Mouse (Mus musculus) embryonic fibroblast, embryonic 13.5 days (primary cell): ENCODE measurements around the gene Edem2. TPM values are rescaled to one million over a fixed set of nuclear protein-coding genes. Genes with fewer than 3 reads are reported as not detected.
"Not testable (repeated sequence)": the region's sequence is repeated elsewhere in the genome, so short reads cannot be mapped to it uniquely, and the experiment has no call there.

Experiments
- H3K27ac ChIP-seq: 2 replicates; pipeline ENCODE4 v1.5.1; 2012; ENCODE audit warnings: low read length, control low read depth, inconsistent platforms; ENCODE audit not compliant: insufficient read depth
- H3K4me1 ChIP-seq: 2 replicates; pipeline ENCODE4 v1.6.1; 2011; ENCODE audit warnings: low read length; ENCODE audit not compliant: control insufficient read depth, insufficient read depth
- H3K4me3 ChIP-seq: 2 replicates; pipeline ENCODE4 v1.5.1; 2011; ENCODE audit warnings: mild to moderate bottlenecking, control low read depth, low read length; ENCODE audit not compliant: insufficient read depth
- CTCF ChIP-seq: IDR thresholded peaks from 2 replicates; pipeline ENCODE4 v1.5.1; 2011; ENCODE audit warnings: mild to moderate bottlenecking, control low read depth, low read length, moderate library complexity, borderline replicate concordance; ENCODE audit not compliant: insufficient read depth
- POLR2A ChIP-seq: IDR thresholded peaks from 2 replicates; pipeline ENCODE4 v1.6.1; 2011; ENCODE audit warnings: low read depth, mild to moderate bottlenecking, control low read depth, low read length, moderate library complexity
- polyA plus RNA-seq: library from polyadenylated mRNA; stranded (reverse); fragments of >200 nt; gene quantifications from 2 replicates; pipeline ENCODE4 v1.2.4, GENCODE M21; 2011; ENCODE audit warnings: low read depth; ENCODE audit not compliant: missing spikeins, insufficient read length

Gene Edem2
- polyA plus RNA-seq, 1 experiment = 13.8 TPM

DNA sequence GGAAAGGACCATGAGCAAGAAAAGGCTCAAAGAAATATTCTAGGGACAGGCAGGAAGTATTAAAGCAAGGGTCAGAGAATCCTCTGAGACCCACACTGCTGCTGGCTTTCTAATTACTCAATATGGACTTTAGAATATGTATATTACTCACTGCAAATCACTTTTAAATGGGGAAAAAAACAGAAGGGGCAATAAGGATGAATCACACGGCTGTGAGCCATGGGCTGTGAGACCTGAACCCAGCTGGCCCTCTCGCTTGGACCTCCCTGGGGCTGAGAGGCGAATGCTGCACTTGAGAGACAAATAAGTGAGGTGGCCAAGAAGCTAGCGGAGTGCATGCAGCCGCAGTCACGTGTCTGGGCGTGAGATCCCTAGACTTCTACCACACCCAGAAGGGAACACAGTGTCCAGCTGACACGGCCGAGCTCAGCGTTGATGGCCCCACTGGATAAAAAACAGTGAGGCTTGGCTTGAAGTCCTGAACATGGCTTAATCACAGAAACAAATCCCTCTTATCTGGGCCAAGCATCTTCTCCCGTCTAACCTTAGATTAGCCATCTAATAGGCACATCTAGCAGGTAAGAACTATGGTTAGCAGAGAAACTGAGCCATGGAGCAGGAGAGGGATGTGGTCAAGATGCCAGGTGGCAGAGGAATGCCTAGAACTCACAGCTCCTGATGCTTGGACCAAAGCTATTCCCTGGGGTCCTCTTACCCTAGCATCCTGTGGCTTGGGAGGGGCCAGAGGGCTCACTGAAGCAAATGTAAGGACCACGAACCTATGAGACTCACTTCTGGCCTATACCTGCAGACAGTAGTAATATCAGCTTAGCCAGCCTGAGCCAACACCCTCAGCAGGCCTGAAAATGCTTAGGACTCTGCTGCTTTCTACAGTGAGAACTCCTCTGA, 11.9 kb downstream of the Edem2 start:
- no peak for TF ChIP-seq POLR2A
- TF ChIP-seq CTCF = no peak
- no peak overlapping the region for H3K27ac ChIP-seq
- no peak overlapping the region for H3K4me3 ChIP-seq
- H3K4me1 ChIP-seq = no peaks in the 10 kb centered on the region

GRCm38 (mm10) chr2:155710557-155710956, 18.7 kb downstream of the Edem2 start:
- Histone ChIP-seq H3K27ac (no peak overlapping the region), H3K4me3 (no peak overlapping the region), H3K4me1 (no peaks in the 10 kb centered on the region)
- TF ChIP-seq POLR2A (no peak), CTCF (no peak)

DNA sequence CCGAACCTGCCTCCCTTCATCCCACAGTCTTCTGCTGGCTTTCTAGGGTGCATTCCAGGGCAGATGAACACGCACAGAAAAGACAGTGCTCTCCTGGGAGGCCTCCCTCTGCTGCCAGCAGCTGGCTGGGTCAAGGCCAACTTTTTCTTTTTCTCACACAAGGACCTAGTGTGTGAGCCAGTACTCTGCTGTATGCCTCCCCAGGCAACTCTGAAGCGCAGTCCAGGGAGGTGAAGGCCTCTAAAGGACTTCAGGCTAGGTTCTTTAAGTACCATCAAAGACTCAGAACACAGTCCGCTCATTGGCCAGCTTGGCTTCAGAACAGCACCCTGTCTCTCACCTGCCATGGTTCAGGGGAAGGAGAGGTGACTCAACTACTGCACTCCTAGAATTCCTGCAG, 22.0 kb downstream of the Edem2 start:
- H3K4me1 ChIP-seq = no peaks in the 10 kb centered on the region
- TF ChIP-seq POLR2A (no peak), CTCF (no peak)

DNA sequence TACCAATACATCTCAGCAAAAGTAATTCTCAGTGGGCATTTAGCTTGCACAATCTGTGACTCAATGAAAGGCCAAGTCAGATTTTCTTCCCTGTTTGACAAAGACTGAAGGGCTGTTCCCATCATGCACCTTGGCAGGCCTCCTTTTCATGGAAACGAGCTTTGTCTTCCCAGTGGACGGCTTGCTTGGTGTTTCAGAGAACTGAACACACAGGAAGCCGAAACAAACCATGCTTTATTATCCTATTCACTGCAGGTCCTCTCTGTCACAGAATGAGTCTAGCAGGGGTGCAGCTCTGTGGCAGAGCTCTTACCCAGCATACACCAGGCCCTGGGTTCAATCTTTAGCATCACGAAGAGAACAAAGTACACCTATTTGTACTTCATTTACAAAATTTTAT, 25.6 kb downstream of the Edem2 start:
- TF ChIP-seq POLR2A (no peak), CTCF (no peak)

More for the DNA sequence above, 22.0 kb downstream of the Edem2 start:
- no peak overlapping the region for H3K27ac ChIP-seq
- H3K4me3 ChIP-seq = no peak overlapping the region

DNA sequence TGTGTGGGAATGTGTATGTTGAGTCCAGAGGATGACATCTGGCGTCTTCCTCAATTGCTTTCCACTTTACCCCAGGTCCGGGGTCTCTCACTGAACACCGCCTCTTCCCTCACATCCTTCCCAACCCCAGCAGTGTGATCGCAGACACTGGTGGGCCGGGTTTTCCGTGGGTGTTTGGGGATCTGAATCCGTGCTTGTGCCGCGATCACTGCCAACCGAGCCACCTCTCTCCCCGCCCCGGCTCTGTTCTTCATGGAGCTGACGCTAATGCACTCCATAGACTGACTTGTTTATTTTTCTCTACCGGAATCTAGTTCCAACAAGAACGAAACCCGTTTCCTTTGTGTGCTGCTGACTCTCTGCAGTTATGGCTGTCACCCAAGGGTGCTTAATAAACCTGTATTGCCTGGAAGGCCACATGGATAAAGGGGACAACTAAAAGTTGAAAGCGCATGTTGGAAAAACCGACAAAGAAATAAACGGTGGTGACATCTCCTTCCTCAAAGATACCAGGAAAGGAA, 27.8 kb downstream of the Edem2 start:
- no peak for TF ChIP-seq POLR2A
- TF ChIP-seq CTCF = no peak
- H3K4me1 ChIP-seq = no peaks in the 10 kb centered on the region
- H3K4me3 ChIP-seq = no peak overlapping the region
- H3K27ac ChIP-seq = no peak overlapping the region

More for the DNA sequence above, 25.6 kb downstream of the Edem2 start:
- Histone ChIP-seq H3K4me3 (no peak overlapping the region), H3K4me1 (no peaks in the 10 kb centered on the region), H3K27ac (no peak overlapping the region)

GRCm38 (mm10) chr2:155698443-155698842, 30.8 kb downstream of the Edem2 start:
- not testable (repeated sequence) for H3K4me1 ChIP-seq, H3K27ac ChIP-seq

GRCm38 (mm10) chr2:155696851-155697250, 32.4 kb downstream of the Edem2 start:
- no peak overlapping the region for H3K27ac ChIP-seq
- H3K4me1 ChIP-seq = no peaks in the 10 kb centered on the region
- no peak overlapping the region for H3K4me3 ChIP-seq
- TF ChIP-seq CTCF = no peak

More at GRCm38 (mm10) chr2:155698443-155698842, 30.8 kb downstream of the Edem2 start:
- H3K4me3 ChIP-seq = not testable (repeated sequence)

DNA sequence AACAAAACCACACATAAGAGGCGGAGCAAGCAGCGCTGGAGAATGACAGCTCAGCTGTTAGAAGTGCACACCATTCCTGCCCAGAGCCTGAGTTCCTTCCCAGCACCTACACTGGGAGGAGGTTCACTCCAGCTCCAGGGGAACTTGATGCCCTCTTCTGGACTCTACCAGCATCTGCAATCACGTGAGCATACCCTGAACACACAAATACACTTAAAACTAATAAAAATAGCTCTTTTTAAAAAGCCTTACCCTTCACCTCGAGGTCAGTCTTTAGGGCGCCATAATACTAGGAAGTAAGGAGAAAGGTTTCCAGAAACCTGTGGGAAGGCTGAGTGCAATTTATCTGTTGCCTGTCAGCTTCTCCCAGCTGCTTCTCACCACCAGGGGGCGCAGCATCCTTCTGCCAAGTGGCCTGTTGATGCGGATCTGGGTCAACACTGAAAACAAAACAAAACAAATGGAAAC, 33.1 kb downstream of the Edem2 start:
- TF ChIP-seq CTCF (peak; percentile 91), POLR2A (no peak)
- no peaks in the 10 kb centered on the region for H3K4me1 ChIP-seq
- H3K4me3 ChIP-seq = no peak overlapping the region
- H3K27ac ChIP-seq = no peak overlapping the region

DNA sequence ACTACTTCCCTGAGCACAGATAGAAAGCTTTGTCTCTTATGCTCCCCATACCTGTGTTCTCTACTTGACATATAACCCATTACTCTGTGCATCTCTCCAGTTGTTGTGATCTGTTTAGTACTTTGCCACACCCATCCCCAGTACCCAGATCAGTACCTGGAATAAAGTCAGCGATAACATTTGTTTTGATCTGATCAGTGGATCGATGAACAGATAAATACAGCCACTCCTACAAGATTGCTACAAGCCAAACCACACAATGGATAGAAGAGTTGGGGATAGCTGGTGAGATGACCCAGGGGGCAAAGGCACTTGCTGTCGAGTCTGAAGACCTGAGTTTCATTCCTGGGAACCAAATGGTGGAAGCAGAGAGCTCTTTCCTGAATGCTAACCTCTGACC, 34.0 kb downstream of the Edem2 start:
- peaks cover 4% of the 10 kb centered on the region for H3K4me1 ChIP-seq
- no peak overlapping the region for H3K27ac ChIP-seq
- TF ChIP-seq CTCF = no peak
- TF ChIP-seq POLR2A = no peak
- no peak overlapping the region for H3K4me3 ChIP-seq

GRCm38 (mm10) chr2:155694564-155694963, 34.7 kb downstream of the Edem2 start:
- Histone ChIP-seq H3K4me1 (peaks cover 4% of the 10 kb centered on the region), H3K4me3 (no peak overlapping the region), H3K27ac (no peak overlapping the region)
- no peak for TF ChIP-seq CTCF
- TF ChIP-seq POLR2A = no peak
